Mouse (Mus musculus): ENCODE data around the gene Rabep2.
A peak's percentile ranks its signal among the peaks of the same experiment; 100 is the strongest.

Gene Rabep2

GRCm38 (mm10) chr7:126434726-126435125 is 6.2 kb downstream of the Rabep2 start:
- no peak for DNase-seq

- DNase-seq: no peak
These were observed 7.2 kb downstream of the Rabep2 start for GRCm38 (mm10) chr7:126435801-126436200.

- peak; percentile 79 to 83 for DNase-seq
These were observed 8.3 kb downstream of the Rabep2 start for GRCm38 (mm10) chr7:126436851-126437250.

- DNase-seq: no peak
These were observed 11.6 kb downstream of the Rabep2 start for GRCm38 (mm10) chr7:126440134-126440533.

DNA sequence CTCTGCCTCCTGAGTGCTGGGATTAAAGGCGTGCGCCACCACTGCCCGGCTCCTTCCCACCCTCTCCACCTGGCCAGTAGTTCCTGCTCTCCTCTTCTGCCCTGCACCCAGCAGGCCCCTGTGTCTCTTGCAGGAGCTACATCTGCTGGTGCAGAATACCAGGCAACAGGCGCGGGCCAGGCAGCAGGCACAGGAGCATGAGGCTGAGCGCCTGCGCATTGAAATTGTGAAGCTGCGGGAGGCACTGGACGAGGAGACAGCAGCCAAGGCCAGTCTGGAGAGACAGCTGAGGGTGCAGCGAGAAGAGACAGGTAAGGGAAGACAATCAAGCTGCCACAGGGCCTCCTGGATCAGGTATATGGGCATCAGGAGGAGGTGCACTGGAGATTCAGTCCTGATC is 15.4 kb downstream of the Rabep2 start:
- no peak for DNase-seq

DNA sequence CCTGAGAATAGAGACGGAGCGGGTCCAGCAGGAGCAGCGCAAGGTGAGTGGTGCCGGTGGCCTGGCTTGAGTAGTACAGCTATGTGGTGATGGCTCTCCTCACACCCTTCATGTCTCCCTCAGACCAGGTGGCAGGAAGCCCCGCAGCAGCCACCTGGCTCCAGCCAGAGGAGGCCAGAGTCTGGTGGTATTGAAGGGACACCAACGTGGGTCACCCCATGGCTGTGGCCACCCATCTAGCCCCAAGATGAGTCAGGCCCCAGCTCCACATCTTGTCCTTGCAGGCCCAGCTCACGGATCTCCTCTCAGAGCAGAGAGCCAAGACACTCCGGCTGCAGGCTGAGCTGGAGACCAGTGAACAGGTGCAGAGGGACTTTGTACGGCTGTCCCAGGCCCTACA is 16.0 kb downstream of the Rabep2 start:
- no peak for DNase-seq

- DNase-seq: no peak
These were observed 16.7 kb downstream of the Rabep2 start for GRCm38 (mm10) chr7:126445104-126445815.

GRCm38 (mm10) chr7:126446217-126446616 is 17.7 kb downstream of the Rabep2 start:
- DNase-seq: no peak

DNA sequence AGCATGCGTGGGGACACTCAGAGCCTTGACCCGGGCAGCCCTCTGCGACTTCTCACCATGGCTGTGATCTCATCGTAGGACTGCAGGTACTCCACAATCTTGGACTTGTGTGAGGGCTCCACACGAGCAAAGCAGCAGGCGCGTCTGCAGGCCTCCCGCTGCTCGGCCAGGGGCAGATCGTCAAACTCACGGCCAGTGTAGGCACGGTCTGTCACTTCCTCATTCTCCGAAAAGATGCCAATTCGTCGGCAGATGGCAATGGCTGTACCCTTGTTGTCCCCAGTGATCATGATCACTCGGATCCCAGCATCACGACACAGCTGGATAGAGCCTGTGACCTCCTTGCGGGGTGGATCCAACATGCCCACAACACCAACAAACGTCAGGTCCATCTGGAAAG is 19.9 kb downstream of the Rabep2 start:
- no peak for DNase-seq

- DNase-seq: no peak
These were observed 21.4 kb downstream of the Rabep2 start for GRCm38 (mm10) chr7:126449991-126450390.

GRCm38 (mm10) chr7:126450641-126451040 is 22.1 kb downstream of the Rabep2 start:
- DNase-seq: no peak

- no peak for DNase-seq
These were observed 23.7 kb downstream of the Rabep2 start for GRCm38 (mm10) chr7:126452244-126452643.

GRCm38 (mm10) chr7:126453861-126454260 is 25.3 kb downstream of the Rabep2 start:
- no peak for DNase-seq

DNA sequence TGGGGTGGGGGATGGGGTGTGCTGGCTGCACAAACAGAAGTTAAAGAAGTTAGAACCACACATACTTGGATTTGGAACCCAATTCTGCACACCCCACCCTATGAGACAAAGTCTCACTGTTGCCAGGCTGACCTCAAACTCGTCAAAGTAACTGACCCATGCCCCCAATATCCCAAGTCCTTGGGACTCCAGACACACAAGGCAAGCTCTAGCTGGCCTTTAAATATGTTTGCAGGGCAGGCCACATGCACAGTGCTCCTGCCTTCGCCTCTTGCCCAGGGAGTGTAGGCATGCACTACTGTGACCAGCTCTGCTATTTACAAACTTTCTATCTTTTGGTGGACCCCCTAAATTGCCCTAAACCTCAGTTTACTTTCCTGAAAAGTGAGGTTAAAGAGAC is 26.7 kb downstream of the Rabep2 start:
- DNase-seq: no peak

GRCm38 (mm10) chr7:126456382-126457266 is 28.1 kb downstream of the Rabep2 start:
- DNase-seq: no peak

- DNase-seq: no peak
These were observed 29.7 kb downstream of the Rabep2 start for GRCm38 (mm10) chr7:126458225-126458624.

DNA sequence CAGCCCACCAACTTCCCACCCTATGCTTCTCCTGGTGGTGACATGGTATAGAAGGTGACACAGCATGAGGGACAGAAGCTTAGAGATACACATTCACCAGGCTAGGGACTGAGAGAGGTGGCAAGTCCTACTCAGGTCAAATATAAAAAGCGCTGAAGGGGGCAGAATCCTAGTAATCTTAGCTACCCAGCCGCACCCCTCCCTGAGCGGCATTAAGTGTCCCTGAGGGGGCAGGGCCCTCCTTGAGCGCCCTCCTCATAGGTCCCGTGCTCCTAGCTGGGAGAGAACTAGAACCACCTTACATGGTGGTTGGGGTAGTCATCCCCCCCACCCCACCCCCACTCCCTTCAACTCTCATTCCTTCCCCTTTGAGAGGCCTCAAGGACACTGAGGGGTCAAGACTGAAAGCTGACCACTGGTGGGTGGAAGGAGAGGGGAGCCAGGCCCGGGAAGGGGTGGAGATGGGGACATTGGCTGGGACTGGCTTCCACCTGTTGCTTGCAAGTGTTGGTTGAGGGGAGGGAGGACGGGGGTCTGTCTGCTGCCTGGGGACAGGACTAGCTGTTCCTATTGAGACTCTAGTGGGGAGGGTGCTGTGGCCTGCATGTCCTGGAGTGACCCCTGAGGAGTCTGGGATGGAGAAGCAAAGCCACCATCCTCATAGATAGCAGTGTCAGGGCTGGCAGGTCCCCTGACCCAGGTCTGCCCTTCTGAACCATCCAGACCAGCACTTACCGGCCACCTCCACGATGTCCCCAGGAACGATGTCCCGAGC is 30.5 kb downstream of the Rabep2 start:
- DNase-seq: no peak

DNA sequence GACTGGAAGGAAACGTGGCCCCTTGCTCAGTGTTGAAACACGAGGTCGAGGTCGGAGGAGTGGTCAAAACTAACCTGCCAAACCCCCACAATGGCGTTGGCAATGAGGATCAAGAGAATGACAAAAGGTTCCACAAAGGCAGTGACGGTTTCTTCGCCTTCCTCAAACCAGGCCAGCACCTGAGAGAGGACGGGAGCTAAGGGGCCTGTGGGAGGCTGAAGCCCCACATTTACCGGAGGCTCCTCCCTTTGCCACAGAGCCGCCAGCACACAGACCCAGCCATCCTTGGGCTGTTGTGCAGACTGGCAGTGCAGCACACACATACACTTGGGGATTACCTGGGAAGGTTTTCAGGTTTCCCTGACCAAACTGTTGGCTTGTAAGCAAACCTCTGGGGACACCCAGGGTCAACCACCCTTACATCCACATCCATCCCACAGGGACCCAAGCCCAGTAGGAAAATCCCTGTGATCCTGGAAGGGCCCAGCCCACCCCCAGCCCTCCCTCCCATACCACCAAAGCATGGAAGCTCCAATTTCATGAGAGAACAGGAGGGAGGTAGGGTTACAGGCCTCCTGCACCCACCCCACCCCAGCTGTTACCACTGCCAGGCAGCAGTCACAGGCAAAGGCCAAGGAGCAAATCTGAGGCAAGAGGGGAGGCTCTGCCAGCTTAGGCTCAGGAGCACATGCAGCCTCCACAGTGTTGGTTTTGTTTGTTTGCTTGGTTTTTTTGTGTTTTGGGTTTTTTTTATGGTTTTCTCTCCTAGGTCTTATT is 32.3 kb downstream of the Rabep2 start:
- no peak for DNase-seq

- no peak for DNase-seq
These were observed 33.1 kb downstream of the Rabep2 start for GRCm38 (mm10) chr7:126461626-126462025.

DNA sequence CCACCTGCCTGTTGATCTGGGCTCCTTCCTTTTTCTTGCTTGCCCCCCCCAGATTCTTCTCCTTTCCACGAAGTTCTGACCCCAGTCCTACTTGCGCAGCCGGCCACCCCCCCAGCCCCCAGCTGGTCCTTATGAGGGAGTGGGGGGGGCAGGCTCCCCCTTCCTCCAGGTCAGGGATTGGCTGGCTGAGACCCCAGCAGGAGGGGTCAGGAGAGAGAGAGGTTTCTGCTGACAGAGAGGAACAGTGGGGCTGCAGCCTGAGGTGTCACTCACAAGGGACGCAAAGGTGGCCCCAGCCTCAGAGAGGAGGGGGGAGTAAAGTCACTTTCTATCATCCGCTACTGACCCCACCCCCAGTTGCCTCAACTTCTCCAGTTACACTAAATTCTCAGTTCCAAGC is 34.4 kb downstream of the Rabep2 start, which contains the start of gene Atp2a1:
TSS of gene Atp2a1 (minus strand) at position 105 of the 400 bp plus-strand sequence.
- DNase-seq: no peak

DNA sequence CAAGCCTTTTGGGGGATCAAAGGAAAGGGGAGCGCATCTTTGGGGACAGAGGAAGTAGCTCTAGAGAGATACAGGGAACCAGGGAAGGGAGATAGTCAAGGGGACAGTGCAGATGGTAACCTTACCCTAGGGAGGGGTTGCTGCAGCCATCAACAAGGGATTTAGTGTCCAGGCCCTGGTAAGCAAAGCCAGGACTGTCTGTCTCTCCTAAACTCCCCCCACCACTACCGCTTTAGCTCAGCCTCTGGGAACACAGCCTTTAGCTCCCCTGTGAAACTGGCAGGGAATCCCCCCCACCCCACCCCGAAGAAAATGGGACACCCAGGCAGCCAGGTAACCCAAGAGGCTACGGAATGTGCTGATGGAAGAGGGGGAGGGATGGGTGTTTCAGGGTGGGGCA is 35.0 kb downstream of the Rabep2 start:
- no peak for DNase-seq

DNA sequence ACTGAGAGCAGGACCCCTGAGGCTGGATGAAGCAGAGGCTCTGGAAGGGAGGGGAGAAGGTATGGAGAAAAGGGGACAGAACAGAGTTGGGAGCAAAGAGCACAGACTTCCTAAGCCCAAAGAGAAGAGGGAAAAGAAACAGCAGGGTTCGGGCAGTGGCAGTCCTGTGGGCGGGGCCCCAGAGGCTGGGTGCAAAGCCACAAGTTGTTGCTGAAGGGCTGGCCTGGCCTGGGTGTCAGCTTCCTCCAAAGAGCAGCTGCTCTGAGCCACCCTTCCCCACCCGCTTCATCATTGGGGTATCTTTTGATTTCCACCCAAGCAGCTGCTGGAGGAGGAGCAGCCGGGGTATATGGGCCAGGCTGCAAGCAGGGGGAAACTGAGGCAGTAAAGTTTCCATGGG is 35.6 kb downstream of the Rabep2 start:
- no peak for DNase-seq
